Mouse (Mus musculus): ENCODE data around the gene Syt16. TPM values are rescaled to one million over a fixed set of nuclear protein-coding genes. Genes with fewer than 3 reads are reported as not detected.

The Syt16 gene
- polyA plus RNA-seq, 1 experiment, result 0.02 TPM

GRCm38 (mm10) chr12:74201410-74201809 is 203.9 kb downstream of the Syt16 start:
- H3K36me3 ChIP-seq (ENCODE audit: control insufficient read depth, insufficient read depth, low read length), result no peaks in the 10 kb centered on the region
- WGBS, result 85% methylated on average over 5 of the region's 5 CpGs
- no peaks in the 10 kb centered on the region for H3K4me1 ChIP-seq (ENCODE audit: control insufficient read depth, insufficient read depth, low read length)
- TF ChIP-seq POLR2A (IDR thresholded peaks at IDR 0.05; ENCODE audit: low read depth, low read length) (no peak), CTCF (conservative IDR thresholded peaks at IDR 0.05; ENCODE audit: insufficient read depth, insufficient read length, low read depth, low read length) (no peak)
- no peaks in the 10 kb centered on the region for H3K27me3 ChIP-seq (replicated peaks; ENCODE audit: control insufficient read depth, insufficient read depth, low read length)
- no peak overlapping the region for H3K4me3 ChIP-seq (ENCODE audit: insufficient read depth, low read depth, low read length)
- no peak overlapping the region for H3K27ac ChIP-seq (ENCODE audit: insufficient read depth, low read depth, low read length)
- no peak for DNase-seq

GRCm38 (mm10) chr12:74202431-74203042 is 205.1 kb downstream of the Syt16 start:
- no peaks in the 10 kb centered on the region for H3K27me3 ChIP-seq (replicated peaks; ENCODE audit: control insufficient read depth, insufficient read depth, low read length)
- DNase-seq, result no peak
- no peaks in the 10 kb centered on the region for H3K4me1 ChIP-seq (ENCODE audit: control insufficient read depth, insufficient read depth, low read length)
- no peak overlapping the region for H3K27ac ChIP-seq (ENCODE audit: insufficient read depth, low read depth, low read length)
- TF ChIP-seq CTCF (conservative IDR thresholded peaks at IDR 0.05; ENCODE audit: insufficient read depth, insufficient read length, low read depth, low read length) (no peak), POLR2A (IDR thresholded peaks at IDR 0.05; ENCODE audit: low read depth, low read length) (no peak)
- no peak overlapping the region for H3K4me3 ChIP-seq (ENCODE audit: insufficient read depth, low read depth, low read length)
- no peaks in the 10 kb centered on the region for H3K36me3 ChIP-seq (ENCODE audit: control insufficient read depth, insufficient read depth, low read length)
- WGBS, result 80% methylated on average over 6 of the region's 6 CpGs

GRCm38 (mm10) chr12:74212156-74212555 is 214.7 kb downstream of the Syt16 start:
- H3K27ac ChIP-seq (ENCODE audit: insufficient read depth, low read depth, low read length), result no peak overlapping the region
- WGBS, result 67% methylated on average over 3 of the region's 3 CpGs
- H3K36me3 ChIP-seq (ENCODE audit: control insufficient read depth, insufficient read depth, low read length), result no peaks in the 10 kb centered on the region
- no peak for TF ChIP-seq POLR2A (IDR thresholded peaks at IDR 0.05; ENCODE audit: low read depth, low read length)
- TF ChIP-seq CTCF (conservative IDR thresholded peaks at IDR 0.05; ENCODE audit: insufficient read depth, insufficient read length, low read depth, low read length), result no peak
- H3K4me3 ChIP-seq (ENCODE audit: insufficient read depth, low read depth, low read length), result no peak overlapping the region
- H3K4me1 ChIP-seq (ENCODE audit: control insufficient read depth, insufficient read depth, low read length), result no peaks in the 10 kb centered on the region
- DNase-seq, result no peak
- H3K27me3 ChIP-seq (replicated peaks; ENCODE audit: control insufficient read depth, insufficient read depth, low read length), result no peaks in the 10 kb centered on the region; the same call in 1 of the 2 replicates

GRCm38 (mm10) chr12:74216103-74216728 is 218.8 kb downstream of the Syt16 start:
- no peak overlapping the region for H3K27ac ChIP-seq (ENCODE audit: insufficient read depth, low read depth, low read length)
- DNase-seq, result no peak
- H3K4me3 ChIP-seq (ENCODE audit: insufficient read depth, low read depth, low read length), result no peak overlapping the region
- WGBS, result 71% methylated on average over 5 of the region's 5 CpGs
- H3K36me3 ChIP-seq (ENCODE audit: control insufficient read depth, insufficient read depth, low read length), result no peaks in the 10 kb centered on the region
- no peaks in the 10 kb centered on the region for H3K4me1 ChIP-seq (ENCODE audit: control insufficient read depth, insufficient read depth, low read length)
- no peak for TF ChIP-seq CTCF (conservative IDR thresholded peaks at IDR 0.05; ENCODE audit: insufficient read depth, insufficient read length, low read depth, low read length)
- TF ChIP-seq POLR2A (IDR thresholded peaks at IDR 0.05; ENCODE audit: low read depth, low read length), result no peak
- H3K27me3 ChIP-seq (replicated peaks; ENCODE audit: control insufficient read depth, insufficient read depth, low read length), result no peaks in the 10 kb centered on the region; the same call in 1 of the 2 replicates

GRCm38 (mm10) chr12:74219909-74220308 is 222.4 kb downstream of the Syt16 start:
- Histone ChIP-seq H3K27me3 (replicated peaks; ENCODE audit: control insufficient read depth, insufficient read depth, low read length) (no peaks in the 10 kb centered on the region), H3K36me3 (ENCODE audit: control insufficient read depth, insufficient read depth, low read length) (no peaks in the 10 kb centered on the region), H3K4me1 (ENCODE audit: control insufficient read depth, insufficient read depth, low read length) (no peaks in the 10 kb centered on the region), H3K4me3 (ENCODE audit: insufficient read depth, low read depth, low read length) (no peak overlapping the region), H3K27ac (ENCODE audit: insufficient read depth, low read depth, low read length) (no peak overlapping the region)
- 86% methylated on average over 4 of the region's 4 CpGs for WGBS
- TF ChIP-seq CTCF (conservative IDR thresholded peaks at IDR 0.05; ENCODE audit: insufficient read depth, insufficient read length, low read depth, low read length), result no peak
- TF ChIP-seq POLR2A (IDR thresholded peaks at IDR 0.05; ENCODE audit: low read depth, low read length), result no peak
- no peak for DNase-seq

- Histone ChIP-seq H3K4me3 (ENCODE audit: insufficient read depth, low read depth, low read length) (no peak overlapping the region), H3K27me3 (replicated peaks; ENCODE audit: control insufficient read depth, insufficient read depth, low read length) (no peaks in the 10 kb centered on the region), H3K4me1 (ENCODE audit: control insufficient read depth, insufficient read depth, low read length) (no peaks in the 10 kb centered on the region), H3K27ac (ENCODE audit: insufficient read depth, low read depth, low read length) (no peak overlapping the region), H3K36me3 (ENCODE audit: control insufficient read depth, insufficient read depth, low read length) (no peaks in the 10 kb centered on the region)
- no peak for DNase-seq
- WGBS, result 74% methylated on average over 1 of the region's 1 CpGs
- no peak for TF ChIP-seq POLR2A (IDR thresholded peaks at IDR 0.05; ENCODE audit: low read depth, low read length)
Observed at GRCm38 (mm10) chr12:74220651-74221050, 223.2 kb downstream of the Syt16 start.

GRCm38 (mm10) chr12:74230808-74231207 is 233.3 kb downstream of the Syt16 start:
- WGBS, result 50% methylated on average over 10 of the region's 10 CpGs
- Histone ChIP-seq H3K4me3 (ENCODE audit: insufficient read depth, low read depth, low read length) (no peak overlapping the region), H3K4me1 (ENCODE audit: control insufficient read depth, insufficient read depth, low read length) (no peaks in the 10 kb centered on the region), H3K36me3 (ENCODE audit: control insufficient read depth, insufficient read depth, low read length) (no peaks in the 10 kb centered on the region), H3K27me3 (replicated peaks; ENCODE audit: control insufficient read depth, insufficient read depth, low read length) (no peaks in the 10 kb centered on the region; the same call in 1 of the 2 replicates), H3K27ac (ENCODE audit: insufficient read depth, low read depth, low read length) (no peak overlapping the region)
- TF ChIP-seq CTCF (conservative IDR thresholded peaks at IDR 0.05; ENCODE audit: insufficient read depth, insufficient read length, low read depth, low read length), result no peak
- no peak for TF ChIP-seq POLR2A (IDR thresholded peaks at IDR 0.05; ENCODE audit: low read depth, low read length)
- DNase-seq, result no peak

Data from kidney, adult 2 months (tissue).